Mouse (Mus musculus) ES-E14 (cell line): ENCODE data around the gene Gm27021.

Source experiments
- CHD2 ChIP-seq: IDR thresholded peaks from 2 replicates; pipeline ENCODE4 v1.6.1; 2014; ENCODE audit warnings: mild to moderate bottlenecking, low read depth, low read length, inconsistent platforms
- HCFC1 ChIP-seq: IDR thresholded peaks from 2 replicates; pipeline ENCODE4 v1.6.1; 2012; ENCODE audit warnings: low read length, inconsistent platforms, borderline replicate concordance; ENCODE audit not compliant: insufficient read depth
- MAFK ChIP-seq: IDR thresholded peaks from 2 replicates; pipeline ENCODE4 v1.6.1; 2014; ENCODE audit warnings: mild to moderate bottlenecking, low read depth, low read length, inconsistent platforms; ENCODE audit not compliant: insufficient read depth
- ZC3H11A ChIP-seq: IDR thresholded peaks from 2 replicates; pipeline ENCODE4 v1.6.1; 2012; ENCODE audit warnings: low read depth, mild to moderate bottlenecking, inconsistent platforms, low read length, borderline replicate concordance

- TF ChIP-seq MAFK (no peak), HCFC1 (no peak), CHD2 (no peak), ZC3H11A (no peak)
These were observed 11.9 kb upstream of the Gm27021 start for GRCm38 (mm10) chr8:120679629-120680387.
